Mouse (Mus musculus): ENCODE results near the gene Pglyrp2. TPM values are rescaled to one million over a fixed set of nuclear protein-coding genes. Genes with fewer than 3 reads are reported as not detected.

The Pglyrp2 gene
- polyA plus RNA-seq, 1 experiment from 2014 or later, result 0.08 TPM

DNA sequence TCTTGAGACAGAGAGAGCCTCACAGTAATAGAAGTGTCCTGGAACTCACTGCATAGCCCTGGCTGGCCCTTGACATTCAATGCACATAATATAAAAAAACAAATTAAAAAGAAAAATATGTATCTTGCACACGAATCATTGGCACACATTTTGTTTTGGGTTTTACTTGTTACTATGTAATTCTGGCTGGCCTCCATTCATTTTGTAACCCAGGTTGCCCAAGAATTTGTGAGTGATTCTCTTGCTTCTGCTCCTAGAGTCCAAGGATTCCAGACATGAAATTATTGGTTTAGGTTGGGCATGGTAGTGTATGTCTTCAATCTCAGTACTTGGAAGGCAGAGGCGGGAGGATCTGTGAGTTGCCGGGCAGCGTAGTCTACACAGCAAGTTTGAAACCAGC, 13.1 kb upstream of the Pglyrp2 start:
- 0 out of 2 replicates have a peak, but pooled peaks cover 7% of the 10 kb centered on the region for H3K27me3 ChIP-seq
- H3K4me3 ChIP-seq, result no peak overlapping the region
- WGBS, result 87% methylated on average over 4 of the region's 4 CpGs
- no peak for ATAC-seq (ENCODE audit: insufficient number of reproducible peaks, insufficient read depth, low FRiP score, low TSS enrichment, low read depth)
- H3K4me1 ChIP-seq, result no peaks in the 10 kb centered on the region
- H3K9ac ChIP-seq, result no peak overlapping the region
- H3K27ac ChIP-seq, result no peak overlapping the region
- H3K9me3 ChIP-seq, result no peaks in the 10 kb centered on the region
- H3K36me3 ChIP-seq, result no peaks in the 10 kb centered on the region
- H3K4me2 ChIP-seq, result no peak overlapping the region

DNA sequence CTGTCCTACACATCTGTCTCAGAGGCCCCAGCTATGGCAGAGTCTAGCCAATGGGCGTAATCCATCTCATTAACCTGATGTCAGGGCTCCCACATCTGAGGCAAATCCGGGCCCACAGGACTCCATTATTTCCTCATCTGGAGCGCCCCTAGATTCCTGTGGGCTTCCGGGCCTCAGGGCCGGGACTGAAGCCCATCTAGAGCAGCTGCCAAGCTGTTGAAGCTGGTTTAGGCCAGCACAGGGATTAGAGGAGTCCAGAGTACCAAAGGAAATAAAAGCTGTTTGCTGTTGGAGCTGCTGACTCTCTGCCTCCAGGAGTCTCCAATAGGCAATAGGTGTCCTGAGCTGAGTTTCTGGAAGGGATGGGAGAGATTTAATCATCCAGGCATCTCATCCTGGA, 11.2 kb upstream of the Pglyrp2 start:
- no peaks in the 10 kb centered on the region for H3K27me3 ChIP-seq

GRCm38 (mm10) chr17:32434324-32434723, 10.4 kb upstream of the Pglyrp2 start:
- H3K4me3 ChIP-seq, result no peak overlapping the region
- ATAC-seq (ENCODE audit: insufficient number of reproducible peaks, insufficient read depth, low FRiP score, low TSS enrichment, low read depth), result no peak
- H3K27ac ChIP-seq, result no peak overlapping the region
- WGBS, result 77% methylated on average over 4 of the region's 4 CpGs
- no peaks in the 10 kb centered on the region for H3K4me1 ChIP-seq
- no peaks in the 10 kb centered on the region for H3K27me3 ChIP-seq
- H3K36me3 ChIP-seq, result no peaks in the 10 kb centered on the region
- no peaks in the 10 kb centered on the region for H3K9me3 ChIP-seq
- H3K9ac ChIP-seq, result no peak overlapping the region
- H3K4me2 ChIP-seq, result no peak overlapping the region

More for the DNA sequence above, 11.2 kb upstream of the Pglyrp2 start:
- Histone ChIP-seq H3K4me3 (no peak overlapping the region), H3K36me3 (no peaks in the 10 kb centered on the region), H3K4me2 (no peak overlapping the region), H3K9ac (0 out of 2 replicates have a peak overlapping the region, but pooled peaks have one; percentile 27), H3K9me3 (no peaks in the 10 kb centered on the region), H3K4me1 (no peaks in the 10 kb centered on the region), H3K27ac (no peak overlapping the region)
- WGBS, result 69% methylated on average over 5 of the region's 5 CpGs
- ATAC-seq (ENCODE audit: insufficient number of reproducible peaks, insufficient read depth, low FRiP score, low TSS enrichment, low read depth), result no peak

GRCm38 (mm10) chr17:32431972-32432371, 8.0 kb upstream of the Pglyrp2 start:
- Histone ChIP-seq H3K27me3 (0 out of 2 replicates have a peak, but pooled peaks cover 6% of the 10 kb centered on the region), H3K9ac (no peak overlapping the region), H3K4me2 (no peak overlapping the region), H3K9me3 (no peaks in the 10 kb centered on the region), H3K4me3 (no peak overlapping the region), H3K4me1 (no peaks in the 10 kb centered on the region), H3K36me3 (no peaks in the 10 kb centered on the region), H3K27ac (no peak overlapping the region)
- ATAC-seq (ENCODE audit: insufficient number of reproducible peaks, insufficient read depth, low FRiP score, low TSS enrichment, low read depth), result no peak
- 62% methylated on average over 3 of the region's 3 CpGs for WGBS

DNA sequence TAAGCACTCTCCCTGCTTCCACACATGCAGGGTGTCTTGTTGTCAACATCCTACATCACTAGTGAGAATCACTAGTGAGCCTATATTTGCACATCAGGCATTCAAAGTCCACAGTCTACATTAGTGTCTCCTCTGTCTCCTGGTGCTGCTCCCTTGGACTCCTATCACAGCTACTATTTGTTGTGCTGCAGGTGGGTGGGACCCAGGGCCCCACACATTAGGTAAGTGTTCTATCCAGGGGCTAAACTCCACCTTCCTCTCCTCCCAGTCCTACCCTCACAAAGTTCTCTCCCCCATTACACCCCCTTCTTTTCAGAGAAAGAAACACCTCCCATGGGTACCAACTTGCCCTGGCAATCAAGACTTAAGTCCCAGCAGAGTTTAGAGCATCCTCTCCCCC, 2.6 kb upstream of the Pglyrp2 start:
- no peak overlapping the region for H3K4me3 ChIP-seq
- no peak overlapping the region for H3K27ac ChIP-seq
- H3K4me1 ChIP-seq, result no peaks in the 10 kb centered on the region
- ATAC-seq (ENCODE audit: insufficient number of reproducible peaks, insufficient read depth, low FRiP score, low TSS enrichment, low read depth), result no peak
- no peak overlapping the region for H3K4me2 ChIP-seq
- H3K9ac ChIP-seq, result no peak overlapping the region
- H3K27me3 ChIP-seq, result peaks cover 6% of the 10 kb centered on the region; the same call in 1 of the 2 replicates
- H3K9me3 ChIP-seq, result no peaks in the 10 kb centered on the region
- H3K36me3 ChIP-seq, result no peaks in the 10 kb centered on the region

- no peak overlapping the region for H3K27ac ChIP-seq
- no peaks in the 10 kb centered on the region for H3K4me1 ChIP-seq
- peaks cover 11% of the 10 kb centered on the region for H3K27me3 ChIP-seq
- H3K9ac ChIP-seq, result no peak overlapping the region
- H3K4me2 ChIP-seq, result no peak overlapping the region
- no peaks in the 10 kb centered on the region for H3K36me3 ChIP-seq
- H3K4me3 ChIP-seq, result no peak overlapping the region
- no peak for ATAC-seq (ENCODE audit: insufficient number of reproducible peaks, insufficient read depth, low FRiP score, low TSS enrichment, low read depth)
- 82% methylated on average over 8 of the region's 8 CpGs for WGBS
- H3K9me3 ChIP-seq, result no peaks in the 10 kb centered on the region
Observed at GRCm38 (mm10) chr17:32420781-32421180, 3.2 kb downstream of the Pglyrp2 start.

DNA sequence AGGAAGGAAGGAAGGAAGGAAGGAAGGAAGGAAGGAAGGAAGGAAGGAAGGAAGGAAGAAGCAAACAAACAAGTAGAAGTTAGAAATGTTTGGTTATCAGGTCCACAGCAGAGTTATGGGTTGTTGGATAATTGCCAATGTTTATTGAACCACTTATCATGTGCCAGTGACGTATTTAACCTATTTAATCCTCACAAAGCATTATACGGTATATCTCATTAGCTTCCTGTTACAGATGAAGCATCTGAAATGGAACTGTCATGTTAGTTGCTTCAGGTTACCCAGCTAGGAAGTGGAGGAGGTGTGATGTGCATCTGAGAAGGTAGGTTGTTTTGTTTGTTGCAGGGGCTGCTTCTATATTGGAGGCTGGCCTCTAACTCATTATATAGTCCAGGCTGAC, 4.0 kb downstream of the Pglyrp2 start:
- no peak overlapping the region for H3K4me2 ChIP-seq
- no peaks in the 10 kb centered on the region for H3K9me3 ChIP-seq
- no peaks in the 10 kb centered on the region for H3K4me1 ChIP-seq
- H3K4me3 ChIP-seq, result no peak overlapping the region
- WGBS, result 75% methylated on average over 2 of the region's 2 CpGs
- no peak for ATAC-seq (ENCODE audit: insufficient number of reproducible peaks, insufficient read depth, low FRiP score, low TSS enrichment, low read depth)
- H3K9ac ChIP-seq, result no peak overlapping the region
- H3K27ac ChIP-seq, result no peak overlapping the region
- H3K27me3 ChIP-seq, result peaks cover 19% of the 10 kb centered on the region
- H3K36me3 ChIP-seq, result no peaks in the 10 kb centered on the region

DNA sequence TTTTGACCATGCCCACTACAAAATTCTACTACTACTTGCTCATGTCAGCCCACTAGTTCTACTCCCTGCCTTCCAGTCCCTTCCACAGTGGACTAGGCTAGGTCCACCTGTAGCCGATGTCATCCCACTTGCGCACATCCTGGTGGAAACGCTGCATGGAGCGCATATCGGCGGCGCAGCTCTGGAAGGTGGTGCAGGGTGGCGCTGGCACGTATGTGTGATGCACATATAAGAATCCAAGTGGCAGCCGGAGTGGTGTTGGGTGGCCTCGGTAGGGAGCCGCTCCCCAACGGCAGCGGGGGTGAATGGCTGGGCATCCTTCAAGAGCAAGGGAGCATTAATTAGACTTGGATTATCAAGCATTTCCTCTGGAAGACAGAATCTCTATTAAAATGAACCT, 7.2 kb downstream of the Pglyrp2 start:
- no peaks in the 10 kb centered on the region for H3K4me1 ChIP-seq
- ATAC-seq (ENCODE audit: insufficient number of reproducible peaks, insufficient read depth, low FRiP score, low TSS enrichment, low read depth), result no peak
- no peaks in the 10 kb centered on the region for H3K9me3 ChIP-seq
- no peak overlapping the region for H3K4me3 ChIP-seq
- WGBS, result 92% methylated on average over 14 of the region's 14 CpGs
- H3K27ac ChIP-seq, result no peak overlapping the region
- H3K36me3 ChIP-seq, result no peaks in the 10 kb centered on the region
- H3K9ac ChIP-seq, result no peak overlapping the region
- peaks cover 26% of the 10 kb centered on the region for H3K27me3 ChIP-seq
- no peak overlapping the region for H3K4me2 ChIP-seq

GRCm38 (mm10) chr17:32415417-32416020, 8.4 kb downstream of the Pglyrp2 start:
- Histone ChIP-seq H3K4me3 (no peak overlapping the region), H3K9me3 (no peaks in the 10 kb centered on the region), H3K4me1 (no peaks in the 10 kb centered on the region), H3K4me2 (peak overlapping the region; percentile 11; the same call in 1 of the 2 replicates), H3K9ac (no peak overlapping the region), H3K27ac (no peak overlapping the region), H3K36me3 (no peaks in the 10 kb centered on the region), H3K27me3 (peaks cover 26% of the 10 kb centered on the region)
- ATAC-seq (ENCODE audit: insufficient number of reproducible peaks, insufficient read depth, low FRiP score, low TSS enrichment, low read depth), result no peak
- 50% methylated on average over 24 of the region's 24 CpGs for WGBS

- ATAC-seq (ENCODE audit: insufficient number of reproducible peaks, insufficient read depth, low FRiP score, low TSS enrichment, low read depth), result no peak
- WGBS, result 87% methylated on average over 6 of the region's 6 CpGs
- H3K4me3 ChIP-seq, result no peak overlapping the region
- H3K9me3 ChIP-seq, result no peaks in the 10 kb centered on the region
- H3K9ac ChIP-seq, result no peak overlapping the region
- no peaks in the 10 kb centered on the region for H3K4me1 ChIP-seq
- H3K27me3 ChIP-seq, result peaks cover 25% of the 10 kb centered on the region
- H3K27ac ChIP-seq, result no peak overlapping the region
- no peak overlapping the region for H3K4me2 ChIP-seq
- no peaks in the 10 kb centered on the region for H3K36me3 ChIP-seq
Observed at GRCm38 (mm10) chr17:32411898-32412297, 12.1 kb downstream of the Pglyrp2 start.

DNA sequence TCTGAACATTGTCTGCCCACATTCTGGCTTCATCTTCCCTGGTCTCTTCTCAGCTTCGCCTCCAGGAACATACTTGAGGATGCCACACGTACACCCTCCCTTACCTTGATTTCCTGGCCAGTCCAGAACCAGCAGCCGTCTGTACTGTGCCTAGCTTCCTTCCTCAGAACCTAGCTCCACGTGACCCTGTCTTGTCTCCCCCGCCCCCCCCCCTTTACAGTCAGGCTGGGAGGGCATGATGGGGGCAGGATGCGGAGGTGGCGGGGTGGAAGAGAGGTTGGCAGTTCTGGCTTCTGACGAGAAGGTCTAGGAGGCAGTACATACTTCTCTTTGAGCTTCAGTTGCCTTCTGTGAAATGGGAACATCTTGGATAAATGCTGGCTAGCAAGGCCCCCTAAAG, 20.6 kb downstream of the Pglyrp2 start, which contains the start of gene Rasal3:
Gene Rasal3, minus strand, starts transcription at position 167 of the 400 bp plus-strand sequence.
- Histone ChIP-seq H3K4me3 (no peak within 1 kb of the TSS), H3K9ac (no peak within 1 kb of the TSS), H3K27ac (no peak within 1 kb of the TSS), H3K4me1 (no peaks in the 10 kb centered on the region), H3K27me3 (peaks cover 12% of the 10 kb centered on the region), H3K9me3 (no peaks in the 10 kb centered on the region), H3K4me2 (no peak within 1 kb of the TSS), H3K36me3 (no peaks in the 10 kb centered on the region)
- 75% methylated on average over 8 of the region's 8 CpGs for WGBS
- no peak for ATAC-seq (ENCODE audit: insufficient number of reproducible peaks, insufficient read depth, low FRiP score, low TSS enrichment, low read depth)

DNA sequence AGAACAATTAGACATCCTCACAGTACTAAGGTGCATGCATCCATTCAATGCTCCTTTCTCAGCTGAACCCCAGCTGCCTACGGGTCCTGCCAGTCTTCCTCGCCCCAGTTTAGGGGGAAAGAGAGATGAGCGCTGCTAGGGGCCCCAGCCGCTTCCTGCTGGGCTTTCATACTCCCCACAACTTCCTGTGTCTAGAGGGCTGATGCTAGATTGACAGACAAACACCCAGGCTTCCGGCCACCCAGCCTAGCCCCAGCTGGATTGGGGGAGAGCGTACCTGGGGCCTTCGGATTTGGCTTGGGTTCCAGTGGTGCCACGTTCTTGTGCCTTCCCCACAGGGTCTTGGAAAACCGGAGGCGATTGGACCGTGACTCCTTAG, 21.2 kb downstream of the Pglyrp2 start:
- Histone ChIP-seq H3K4me2 (no peak overlapping the region), H3K4me1 (no peaks in the 10 kb centered on the region), H3K27me3 (peaks cover 19% of the 10 kb centered on the region), H3K9me3 (no peaks in the 10 kb centered on the region), H3K36me3 (no peaks in the 10 kb centered on the region), H3K27ac (no peak overlapping the region), H3K9ac (no peak overlapping the region), H3K4me3 (no peak overlapping the region)
- no peak for ATAC-seq (ENCODE audit: insufficient number of reproducible peaks, insufficient read depth, low FRiP score, low TSS enrichment, low read depth)
- WGBS, result 76% methylated on average over 11 of the region's 11 CpGs
